Mouse (Mus musculus) bone marrow, adult 2 months (tissue): ENCODE measurements around the gene Fgf22. TPM values are rescaled to one million over a fixed set of nuclear protein-coding genes. Genes with fewer than 3 reads are reported as not detected.

Experiments
- H3K27ac ChIP-seq: fragments of 200-500 bp; 2 replicates; pipeline ENCODE4 v1.5.1; 2012; ENCODE audit warnings: low read depth, mild to moderate bottlenecking, control low read depth, inconsistent platforms, low read length; ENCODE audit not compliant: control insufficient read depth, poor library complexity, insufficient read depth
- H3K4me1 ChIP-seq: fragments of 200-500 bp; 2 replicates; pipeline ENCODE4 v1.6.1; 2011; ENCODE audit warnings: low read length; ENCODE audit not compliant: control insufficient read depth, insufficient read depth
- H3K4me3 ChIP-seq: fragments of 200-500 bp; replicated peaks from 2 replicates; pipeline ENCODE3; 2011; ENCODE audit warnings: mild to moderate bottlenecking, low read depth, low read length, control low read depth; ENCODE audit not compliant: control insufficient read depth
- CTCF ChIP-seq: fragments of 200-500 bp; IDR thresholded peaks from 2 replicates; pipeline ENCODE4 v1.5.1; 2011; ENCODE audit warnings: low read length, control low read depth; ENCODE audit not compliant: control insufficient read depth, insufficient read depth
- POLR2A ChIP-seq: fragments of 200-500 bp; IDR thresholded peaks from 2 replicates; pipeline ENCODE4 v1.6.1; 2011; ENCODE audit warnings: low read depth, mild to moderate bottlenecking, control low read depth, low read length, borderline replicate concordance; ENCODE audit not compliant: control insufficient read depth
- WGBS: fragments of 180-500 bp; shearing (Covaris S2); methylation state at CpG from one replicate; pipeline ENCODE4 v1.1.7; 2018; 5-methylcytosine and 5-hydroxymethylcytosine counted together
- polyA plus RNA-seq: library from polyadenylated mRNA; stranded (reverse); fragments of >200 nt; gene quantifications from 2 replicates; pipeline ENCODE4 v1.2.4, GENCODE M21; 2011; ENCODE audit warnings: low replicate concordance; ENCODE audit not compliant: missing spikeins, insufficient read depth, insufficient read length

The Fgf22 gene
- polyA plus RNA-seq, 1 experiment, result not detected

DNA sequence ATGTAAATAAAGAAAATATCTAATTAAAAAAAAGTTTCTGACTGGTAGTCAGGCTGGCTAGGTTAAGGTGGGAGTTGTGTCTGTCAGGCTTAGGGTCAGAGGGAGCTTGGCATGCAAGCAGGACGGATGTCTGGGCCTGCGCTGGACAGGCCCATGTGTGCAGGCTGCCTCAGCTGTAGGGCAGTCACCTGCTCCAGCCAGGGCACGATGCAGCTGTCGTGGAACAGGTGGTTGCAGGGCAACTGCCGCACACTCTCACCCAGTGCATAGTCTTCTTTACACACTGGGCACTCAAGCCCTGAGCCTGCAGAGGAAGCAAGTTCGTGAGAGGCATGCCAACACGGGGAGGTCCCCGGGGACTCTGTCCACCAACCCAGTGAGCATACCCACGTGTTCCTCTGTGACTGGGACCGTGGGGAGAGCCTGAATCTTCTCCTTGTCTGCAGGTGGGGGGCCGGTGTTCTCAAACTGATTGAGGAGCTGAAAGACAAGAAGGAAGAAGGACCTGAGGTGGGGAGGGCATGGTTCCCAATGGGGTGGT lies 5.8 kb downstream of the Fgf22 start:
- Histone ChIP-seq H3K4me1 (peaks cover 2% of the 10 kb centered on the region; the same call in 1 of the 2 replicates), H3K4me3 (no peak overlapping the region), H3K27ac (no peak overlapping the region)
- 72% methylated on average over 11 of the region's 11 CpGs for WGBS
- TF ChIP-seq CTCF (no peak), POLR2A (no peak)

DNA sequence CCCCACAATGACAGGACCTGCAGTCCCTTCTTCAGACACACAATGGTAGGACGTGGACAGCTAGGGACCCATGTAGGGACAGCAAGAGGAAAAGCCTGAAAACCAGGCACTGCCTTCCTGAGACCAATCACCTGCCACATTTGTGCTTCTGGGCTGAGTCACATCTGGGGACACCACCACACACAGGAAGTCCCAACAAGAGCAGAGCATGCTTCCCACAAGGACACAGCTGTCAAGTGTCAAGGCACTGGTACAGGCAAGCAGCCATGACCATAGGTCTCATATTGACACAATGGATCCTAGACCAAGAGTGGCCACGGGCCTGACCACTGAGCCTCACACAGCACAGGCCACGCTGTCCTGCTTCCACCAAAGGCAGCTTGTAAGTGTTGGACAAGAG lies 8.0 kb downstream of the Fgf22 start:
- peaks cover 4% of the 10 kb centered on the region; the same call in 1 of the 2 replicates for H3K4me1 ChIP-seq
- H3K4me3 ChIP-seq, result no peak overlapping the region
- TF ChIP-seq POLR2A, result no peak
- no peak for TF ChIP-seq CTCF
- H3K27ac ChIP-seq, result no peak overlapping the region
- 77% methylated on average over 3 of the region's 3 CpGs for WGBS

DNA sequence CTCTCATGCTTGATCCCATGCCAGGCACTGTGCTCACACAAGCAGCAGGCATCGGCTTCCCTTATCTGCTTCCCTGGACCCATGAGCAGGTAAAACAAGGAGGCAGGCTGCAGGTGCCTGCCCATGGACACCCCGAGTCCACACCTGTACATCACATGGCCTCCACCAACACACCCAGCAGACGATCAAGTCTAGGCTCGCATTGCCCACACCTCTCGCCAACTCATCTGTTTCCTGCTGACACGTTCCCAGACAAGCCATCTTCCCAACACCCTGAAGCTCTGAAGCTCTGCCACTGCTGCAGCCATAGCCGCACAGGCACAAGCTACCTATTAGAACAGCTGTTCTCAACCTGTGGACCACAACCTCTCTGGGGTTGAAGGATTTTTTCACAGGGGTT lies 9.4 kb downstream of the Fgf22 start:
- WGBS, result 55% methylated on average over 7 of the region's 7 CpGs
- no peak overlapping the region for H3K27ac ChIP-seq
- TF ChIP-seq CTCF (no peak), POLR2A (no peak)
- H3K4me1 ChIP-seq, result peaks cover 4% of the 10 kb centered on the region; the same call in 1 of the 2 replicates
- no peak overlapping the region for H3K4me3 ChIP-seq

DNA sequence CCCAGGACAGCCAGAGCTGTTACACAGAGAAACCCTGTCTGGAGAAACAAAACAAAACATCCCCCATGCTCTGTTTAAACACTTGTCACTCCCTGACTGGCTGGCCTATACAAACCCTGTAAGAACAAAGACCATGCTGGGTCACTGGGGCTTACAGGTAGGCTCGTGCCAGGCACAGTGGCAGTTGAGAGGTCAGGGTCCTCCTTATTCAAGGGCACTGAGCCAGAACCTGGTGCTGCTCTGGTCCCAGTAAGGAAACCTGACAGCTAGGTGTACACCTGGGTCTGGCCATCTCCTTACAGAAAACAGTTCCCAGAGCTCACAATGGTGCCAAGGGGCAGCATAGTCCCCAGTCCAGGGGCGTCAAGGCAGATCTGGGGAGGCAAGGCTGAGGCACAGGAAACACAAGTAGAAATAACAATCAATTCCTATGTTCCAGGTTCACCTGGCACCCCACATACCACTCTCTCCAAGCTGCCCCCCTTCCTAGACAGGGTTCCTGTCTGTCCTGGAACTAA lies 10.4 kb downstream of the Fgf22 start:
- H3K4me1 ChIP-seq, result peaks cover 4% of the 10 kb centered on the region; the same call in 1 of the 2 replicates

DNA sequence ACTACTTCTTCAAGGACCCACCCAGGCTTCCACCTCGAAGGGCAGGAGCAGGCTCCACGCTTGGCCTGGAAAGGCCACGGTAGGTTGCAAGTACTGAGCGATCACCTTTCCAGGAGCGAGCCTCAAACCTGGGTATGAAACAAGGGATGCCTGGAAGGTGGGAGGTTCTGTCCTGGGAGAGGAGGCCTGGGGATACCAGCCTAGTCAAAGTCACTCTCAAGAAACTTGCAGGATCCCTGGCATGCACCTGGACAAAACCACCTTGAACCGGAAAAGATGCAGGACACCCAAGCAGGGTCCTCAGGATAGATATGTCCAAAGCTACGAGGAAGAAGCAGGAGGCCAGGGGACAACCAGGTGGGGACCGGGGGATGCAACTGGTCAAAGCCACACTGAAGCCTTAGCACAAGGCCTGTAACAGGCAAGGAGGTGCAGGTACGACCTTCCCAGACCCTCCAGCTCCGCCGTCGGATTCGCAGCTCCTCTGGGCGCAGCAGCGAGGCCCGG lies 11.2 kb downstream of the Fgf22 start:
- peak overlapping the region; percentile 92 for H3K4me3 ChIP-seq
- TF ChIP-seq POLR2A (no peak), CTCF (no peak)
- peak overlapping the region; percentile 50; the same call in 1 of the 2 replicates for H3K27ac ChIP-seq
- H3K4me1 ChIP-seq, result peaks cover 4% of the 10 kb centered on the region; the same call in 1 of the 2 replicates
- WGBS, result 5% methylated on average over 16 of the region's 16 CpGs

More for the DNA sequence above, 10.4 kb downstream of the Fgf22 start:
- no peak overlapping the region for H3K4me3 ChIP-seq
- H3K27ac ChIP-seq, result no peak overlapping the region
- TF ChIP-seq CTCF (no peak), POLR2A (no peak)
- WGBS, result 75% methylated on average over 2 of the region's 2 CpGs

DNA sequence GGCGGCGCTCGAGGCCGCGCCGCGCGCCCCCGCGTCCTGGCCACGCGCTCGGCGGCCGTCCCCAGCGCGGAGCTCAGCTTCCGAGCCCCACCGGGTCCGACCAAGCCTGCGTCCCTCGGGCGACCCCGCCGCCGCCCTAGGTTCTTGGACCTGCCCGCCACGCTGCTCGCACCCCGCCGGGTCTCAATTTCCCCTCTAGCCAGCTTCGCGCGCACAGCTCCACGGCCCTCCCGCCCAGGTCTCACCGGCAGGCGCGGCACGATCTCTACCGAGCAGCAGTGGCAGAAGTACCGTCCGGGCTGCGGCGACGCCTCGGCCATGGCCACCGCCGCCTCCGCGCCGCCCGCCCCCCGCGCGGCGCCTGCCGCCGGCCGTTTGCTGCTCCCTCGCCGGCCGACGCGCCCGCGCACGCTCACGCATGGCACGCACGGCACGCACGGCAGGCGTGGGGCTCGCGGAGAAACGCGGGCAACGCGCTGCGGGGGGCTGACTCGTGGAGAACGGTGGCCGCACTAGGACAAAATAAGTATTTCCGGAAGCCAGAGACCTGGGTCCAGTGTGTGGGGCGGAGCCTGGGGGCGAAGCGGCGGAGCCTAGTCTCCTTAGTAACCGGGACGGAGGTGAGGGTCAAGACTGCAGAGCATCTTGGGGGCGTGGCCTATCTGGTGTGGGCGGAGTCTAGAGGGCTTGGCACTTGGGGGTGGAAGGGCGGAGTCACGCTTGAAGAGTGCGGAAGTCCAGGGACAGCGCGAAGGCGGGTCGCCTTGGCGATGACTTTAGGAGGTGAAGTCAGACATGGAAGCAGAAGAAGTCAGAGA lies 11.8 kb downstream of the Fgf22 start, which contains the start of gene Rnf126:
Rnf126 (minus strand) TSS at position 445 of the 818 bp plus-strand sequence.
- peaks cover 4% of the 10 kb centered on the region; the same call in 1 of the 2 replicates for H3K4me1 ChIP-seq

DNA sequence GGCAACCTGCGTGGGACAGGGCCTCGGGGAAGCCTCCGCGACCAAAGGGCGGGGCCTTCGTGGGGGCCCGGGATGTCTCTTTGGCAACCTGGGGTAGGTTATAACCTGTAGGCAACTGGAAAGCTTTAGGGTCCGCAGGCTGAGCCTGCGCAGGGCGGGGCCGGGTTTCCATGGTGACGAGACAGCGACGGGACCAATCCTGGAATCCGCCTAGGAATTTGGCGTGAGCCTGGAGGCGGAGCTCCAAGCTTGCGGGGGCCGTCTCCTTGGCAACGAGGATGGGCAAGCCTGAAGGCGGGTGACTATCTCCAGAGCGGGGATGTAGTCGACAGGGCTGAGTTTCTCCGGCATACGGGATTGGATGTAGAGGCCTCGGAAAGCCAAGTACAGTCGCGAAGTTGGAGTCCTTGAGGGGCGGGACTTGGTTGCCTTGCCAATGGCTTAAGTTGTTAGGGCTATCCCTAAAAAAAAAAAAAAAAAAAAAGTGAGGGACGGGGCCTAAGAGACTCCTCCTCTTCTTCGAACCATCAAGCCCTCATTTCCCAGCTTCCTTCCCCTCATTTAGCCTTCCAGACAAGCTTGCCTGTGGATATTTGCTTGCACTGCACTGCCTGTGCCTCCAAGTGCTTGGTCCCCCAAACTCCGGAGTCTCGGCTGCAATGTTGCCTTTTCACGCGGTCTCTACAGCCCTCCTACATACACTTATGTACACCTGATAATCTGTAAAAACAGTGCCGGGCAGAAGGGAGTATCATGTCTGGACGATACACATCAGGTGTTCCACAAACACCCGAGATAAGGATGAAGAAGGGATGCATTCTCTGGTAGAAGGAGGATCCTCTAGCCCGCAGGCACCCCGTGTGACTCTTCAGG lies 12.7 kb downstream of the Fgf22 start:
- H3K4me3 ChIP-seq, result peak overlapping the region; percentile 92
- peaks cover 4% of the 10 kb centered on the region; the same call in 1 of the 2 replicates for H3K4me1 ChIP-seq
- 11% methylated on average over 40 of the region's 40 CpGs for WGBS

More for the DNA sequence above, 11.8 kb downstream of the Fgf22 start, which contains the start of gene Rnf126:
- TF ChIP-seq POLR2A (peak; percentile 56; the same call in 1 of the 2 replicates), CTCF (no peak)
- Histone ChIP-seq H3K4me3 (peak within 1 kb of the TSS; percentile 92), H3K27ac (peak within 1 kb of the TSS; percentile 50)
- WGBS, result 1% methylated on average over 99 of the region's 101 CpGs

More for the DNA sequence above, 12.7 kb downstream of the Fgf22 start:
- TF ChIP-seq CTCF (no peak), POLR2A (0 out of 2 replicates have a peak, but pooled peaks have one; percentile 2)
- H3K27ac ChIP-seq, result peak overlapping the region; percentile 50
